Mouse (Mus musculus) liver, embryonic 14.5 days (tissue): ENCODE results near the gene Plcb1. TPM values are rescaled to one million over a fixed set of nuclear protein-coding genes. Genes with fewer than 3 reads are reported as not detected.

Experiments
- ATAC-seq: fragments of 200-750 bp; cut with Nextera tagmentation; 2 replicates; pipeline ENCODE4 v1.8.0; 2017; ENCODE audit warnings: moderate number of reproducible peaks, mild to moderate bottlenecking, moderate library complexity; ENCODE audit not compliant: insufficient read depth
- DNase-seq, 3 experiments: peaks; one replicate each; pipeline ENCODE4 v3.0.0-alpha.2; 2012 to 2013; ENCODE audit warnings: low read depth in 3 of 3, low spot score in 3 of 3
- H3K27ac ChIP-seq: fragments of 300-500 bp; sonication (generic); 2 replicates; pipeline ENCODE4 v1.5.1; 2014; ENCODE audit warnings: moderate library complexity, mild to moderate bottlenecking, control low read depth, inconsistent platforms
- H3K27me3 ChIP-seq: fragments of 300-500 bp; sonication (generic); 2 replicates; pipeline ENCODE4 v1.6.1; 2014; ENCODE audit warnings: mild to moderate bottlenecking, low read length, moderate library complexity; ENCODE audit not compliant: control insufficient read depth, insufficient read depth
- H3K36me3 ChIP-seq: fragments of 300-500 bp; sonication (generic); replicated peaks from 2 replicates; pipeline ENCODE4 v1.6.1; 2014; ENCODE audit warnings: low read depth; ENCODE audit not compliant: control insufficient read depth, insufficient read depth
- H3K4me1 ChIP-seq, 2 experiments: fragments of 200-500 bp in 1 of 2; fragments of 300-500 bp in 1 of 2; sonication (generic) in 1 of 2; replicated peaks; 2 replicates each; pipeline ENCODE4 v1.6.1; 2012 to 2014; ENCODE audit warnings: antibody characterized with exemption in 1 of 2, inconsistent platforms in 1 of 2, low read length in 1 of 2; ENCODE audit not compliant: control insufficient read depth in 2 of 2, insufficient read depth in 2 of 2
- H3K4me2 ChIP-seq: fragments of 300-500 bp; sonication (generic); 2 replicates; pipeline ENCODE4 v1.6.1; 2014; ENCODE audit warnings: low read depth, mild to moderate bottlenecking, control low read depth, moderate library complexity
- H3K4me3 ChIP-seq, 2 experiments: fragments of 200-500 bp in 1 of 2; fragments of 300-500 bp in 1 of 2; sonication (generic) in 1 of 2; 2 replicates each; pipeline ENCODE4 v1.5.1; 2012 to 2014; ENCODE audit warnings: low read depth in 2 of 2, low read length in 2 of 2, mild to moderate bottlenecking in 2 of 2, control low read depth in 1 of 2, inconsistent platforms in 1 of 2, moderate library complexity in 1 of 2; ENCODE audit not compliant: insufficient read depth in 1 of 2
- H3K9ac ChIP-seq: fragments of 300-500 bp; sonication (generic); replicated peaks from 2 replicates; pipeline ENCODE4 v1.6.1; 2014; ENCODE audit warnings: mild to moderate bottlenecking, control low read depth, moderate library complexity
- H3K9me3 ChIP-seq: fragments of 300-500 bp; sonication (generic); 2 replicates; pipeline ENCODE4 v1.6.1; 2016; ENCODE audit warnings: low read length, mixed read lengths; ENCODE audit not compliant: control insufficient read depth
- CTCF ChIP-seq: IDR thresholded peaks from 2 replicates; pipeline ENCODE4 v1.5.1; 2016; ENCODE audit warnings: antibody characterized with exemption, low read depth, control low read depth
- EP300 ChIP-seq: IDR thresholded peaks from 2 replicates; pipeline ENCODE4 v1.6.1; 2016; ENCODE audit warnings: antibody characterized with exemption, low read depth
- WGBS: fragments of 180-500 bp; shearing (Covaris S2); extraction: QIAGEN DNeasy Blood & Tissue Kit; methylation state at CpG from one replicate; pipeline ENCODE4 v1.1.7; 2014; ENCODE audit not compliant: insufficient replicate concordance; 5-methylcytosine and 5-hydroxymethylcytosine counted together
- polyA plus RNA-seq, 2 experiments: library from polyadenylated mRNA; depleted of rRNA in 1 of 2; stranded (reverse) in 1 of 2; unstranded in 1 of 2; fragments of >200 nt; fragmentation: Nextera tagmentation in 1 of 2; extraction: Ambion mirVana in 1 of 2; gene quantifications; 2 replicates each; pipeline versions ENCODE4 v1.2.1 to v1.2.3; 2012 to 2014

Gene Plcb1
- polyA plus RNA-seq, 2 experiments: 0.56 to 3.0 TPM

DNA sequence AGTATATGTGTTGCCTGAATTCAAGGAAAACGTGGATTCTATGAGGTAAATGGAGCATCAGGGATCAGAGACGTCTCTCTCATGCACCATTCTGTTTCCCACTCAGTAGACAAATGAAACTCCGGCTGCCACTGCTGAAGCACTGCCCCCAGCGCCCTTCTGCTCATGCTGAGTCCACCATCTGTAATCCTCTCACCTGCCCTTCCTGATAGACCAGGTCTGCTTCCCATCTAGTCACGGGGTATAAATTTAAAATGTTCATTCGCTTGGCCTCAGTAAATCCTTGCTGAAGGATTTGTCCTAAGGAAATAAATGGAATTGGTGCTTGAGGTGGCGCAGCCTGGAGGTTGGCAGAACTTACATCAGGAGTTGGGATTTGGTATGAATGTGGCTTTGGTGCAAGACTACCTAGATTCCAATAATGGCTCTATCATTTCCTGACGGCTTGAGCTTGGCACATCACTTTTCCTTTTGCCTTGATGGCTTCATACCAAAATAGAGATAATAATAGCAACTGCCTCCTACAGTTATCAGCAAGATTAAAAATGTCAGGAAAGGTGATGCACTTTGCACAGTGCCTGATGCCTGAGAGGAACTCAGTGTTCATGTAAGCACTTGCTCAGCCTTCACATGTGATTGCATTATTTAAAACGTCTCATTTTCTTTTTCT, 134.9 kb downstream of the Plcb1 start:
- WGBS: 59% methylated on average over 9 of the region's 9 CpGs
- no peak overlapping the region for H3K9ac ChIP-seq
- DNase-seq (no peak), ATAC-seq (no peak)
- 0 out of 4 replicates have a peak, but pooled peaks cover 0 to 3% of the 10 kb centered on the region in 2 experiments for H3K4me1 ChIP-seq
- H3K27me3 ChIP-seq: no peaks in the 10 kb centered on the region
- TF ChIP-seq EP300 (no peak), CTCF (no peak)
- no peaks in the 10 kb centered on the region for H3K36me3 ChIP-seq
- no peaks in the 10 kb centered on the region for H3K9me3 ChIP-seq
- H3K27ac ChIP-seq: no peak overlapping the region
- no peak overlapping the region for H3K4me3 ChIP-seq
- no peak overlapping the region for H3K4me2 ChIP-seq

DNA sequence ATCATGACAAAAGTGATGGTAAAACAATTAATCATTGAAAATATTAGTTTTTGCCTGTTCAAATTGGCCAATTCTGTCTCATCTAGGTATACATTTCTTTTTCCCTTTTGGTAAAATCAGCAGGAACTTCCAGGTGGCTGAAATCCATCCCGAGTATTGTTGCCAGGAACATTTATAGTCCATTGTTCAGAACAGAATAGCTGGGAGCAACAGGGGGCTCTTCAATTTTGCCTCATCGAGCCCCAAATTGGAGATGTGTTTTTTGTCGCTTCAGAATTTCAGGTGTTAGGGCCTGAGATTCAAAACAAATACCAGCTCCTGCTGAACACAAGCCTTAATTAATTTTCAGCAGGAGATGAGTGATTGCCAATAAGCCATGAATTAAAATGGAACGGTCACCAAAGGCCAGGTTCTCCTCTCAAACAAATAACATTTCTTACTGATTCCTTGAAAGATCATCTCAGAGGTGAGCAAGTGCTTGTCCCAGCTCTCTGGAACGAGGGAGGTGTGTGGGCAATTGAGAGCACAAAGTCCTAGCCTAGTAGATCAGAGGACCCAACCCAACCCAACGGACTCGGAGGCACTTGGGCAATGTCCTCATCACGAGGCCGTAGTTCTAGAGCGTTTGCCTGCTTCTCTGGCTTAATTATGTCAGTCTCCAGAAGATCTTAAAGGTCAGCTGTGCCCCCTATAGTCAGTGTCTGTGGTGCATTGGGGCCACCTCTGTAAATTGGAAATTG, 136.9 kb downstream of the Plcb1 start:
- no peaks in the 10 kb centered on the region for H3K27me3 ChIP-seq
- H3K4me1 ChIP-seq: peaks cover 0 to 6% of the 10 kb centered on the region in 2 experiments; a peak in 1 of 4 replicates
- 63% methylated on average over 10 of the region's 10 CpGs for WGBS
- DNase-seq (no peak), ATAC-seq (no peak)
- no peaks in the 10 kb centered on the region for H3K9me3 ChIP-seq
- no peak overlapping the region for H3K4me3 ChIP-seq
- no peak overlapping the region for H3K27ac ChIP-seq
- no peak overlapping the region for H3K4me2 ChIP-seq
- no peak for TF ChIP-seq CTCF
- TF ChIP-seq EP300: no peak
- H3K36me3 ChIP-seq: no peaks in the 10 kb centered on the region
- no peak overlapping the region for H3K9ac ChIP-seq

DNA sequence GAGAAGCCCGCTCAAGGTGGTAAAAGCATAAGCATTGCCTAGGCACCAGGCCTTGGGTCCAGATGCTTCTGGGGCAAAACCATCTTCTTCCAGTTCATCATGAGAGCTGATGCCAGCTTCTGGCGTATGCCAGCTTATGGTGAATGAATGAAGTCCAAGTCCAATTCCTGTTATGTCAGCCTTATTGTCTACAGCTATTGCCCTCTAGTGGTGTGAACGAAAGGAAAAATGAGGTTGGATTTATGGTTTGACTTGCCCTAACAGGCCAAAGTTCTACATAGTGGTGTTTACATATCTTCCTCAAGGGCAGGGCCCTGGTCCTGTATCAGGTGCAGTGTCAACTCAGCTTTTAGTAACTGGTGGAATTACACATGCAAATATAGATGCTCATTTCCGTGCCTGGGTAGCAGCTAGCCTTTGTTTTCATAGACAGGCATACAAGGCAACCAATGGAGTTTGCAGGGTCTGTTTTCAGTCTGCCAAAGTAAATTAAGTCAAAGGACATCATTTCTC, 138.3 kb downstream of the Plcb1 start:
- 57% methylated on average over 4 of the region's 4 CpGs for WGBS
- Histone ChIP-seq H3K9ac (no peak overlapping the region), H3K4me2 (no peak overlapping the region), H3K4me1 (peaks cover 0 to 6% of the 10 kb centered on the region in 2 experiments; a peak in 1 of 4 replicates), H3K4me3 (no peak overlapping the region), H3K27me3 (no peaks in the 10 kb centered on the region), H3K27ac (no peak overlapping the region), H3K9me3 (no peaks in the 10 kb centered on the region), H3K36me3 (no peaks in the 10 kb centered on the region)
- TF ChIP-seq CTCF: peak; percentile 30; the same call in 1 of the 2 replicates
- no peak for TF ChIP-seq EP300
- no peak for ATAC-seq
- no peak for DNase-seq

DNA sequence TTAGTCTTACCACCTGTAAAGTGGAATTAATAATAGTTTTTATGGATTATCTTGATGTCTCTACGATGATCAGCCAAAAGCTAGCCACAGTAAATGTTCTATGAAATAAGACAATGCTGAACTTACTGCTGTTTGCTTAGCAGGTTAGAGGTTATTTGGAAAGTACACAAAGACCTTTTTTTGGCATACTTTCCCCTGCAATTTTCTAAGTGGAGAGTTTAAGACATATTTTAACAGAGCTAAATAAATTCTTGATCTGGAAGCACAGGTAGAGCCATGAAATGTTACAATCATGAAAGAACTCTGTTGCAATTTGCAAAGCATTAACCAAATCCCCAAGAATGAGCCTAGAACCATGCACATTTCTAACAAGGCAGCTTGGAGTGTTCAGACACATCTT, 140.4 kb downstream of the Plcb1 start:
- no peaks in the 10 kb centered on the region for H3K27me3 ChIP-seq
- no peak overlapping the region for H3K4me3 ChIP-seq
- ATAC-seq (no peak), DNase-seq (no peak)
- no peaks in the 10 kb centered on the region for H3K9me3 ChIP-seq
- peaks cover 0 to 11% of the 10 kb centered on the region in 2 experiments; a peak in 2 of 4 replicates for H3K4me1 ChIP-seq
- TF ChIP-seq CTCF (no peak), EP300 (no peak)
- H3K36me3 ChIP-seq: no peaks in the 10 kb centered on the region
- no peak overlapping the region for H3K4me2 ChIP-seq
- WGBS: 34% methylated on average over 1 of the region's 1 CpGs
- no peak overlapping the region for H3K27ac ChIP-seq
- no peak overlapping the region for H3K9ac ChIP-seq

DNA sequence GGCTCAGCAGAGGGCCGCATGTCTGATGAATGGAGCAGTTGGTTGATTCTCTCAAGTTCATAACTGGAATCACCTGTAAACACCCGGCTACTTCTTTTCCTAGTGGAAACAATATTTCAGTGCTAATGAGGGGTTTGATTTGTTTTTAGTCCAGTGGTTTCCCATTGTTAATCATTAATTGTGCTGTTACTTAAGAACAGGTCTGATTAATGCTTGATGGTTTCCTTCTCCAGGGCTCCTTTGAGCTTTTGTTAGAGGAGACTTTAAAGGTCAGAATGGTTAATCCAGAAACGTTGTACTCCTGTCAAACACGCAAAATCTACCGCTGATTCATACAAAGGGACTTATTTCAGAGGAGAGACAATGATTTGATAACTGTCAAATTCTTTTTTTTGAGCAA, 141.2 kb downstream of the Plcb1 start:
- Histone ChIP-seq H3K9ac (no peak overlapping the region), H3K27ac (no peak overlapping the region), H3K27me3 (no peaks in the 10 kb centered on the region), H3K4me2 (no peak overlapping the region), H3K9me3 (no peaks in the 10 kb centered on the region), H3K36me3 (no peaks in the 10 kb centered on the region), H3K4me1 (peaks cover 0 to 11% of the 10 kb centered on the region in 2 experiments; a peak in 2 of 4 replicates), H3K4me3 (no peak overlapping the region)
- 57% methylated on average over 5 of the region's 5 CpGs for WGBS
- no peak for TF ChIP-seq EP300
- no peak for TF ChIP-seq CTCF
- DNase-seq: no peak
- no peak for ATAC-seq
